Mouse (Mus musculus) forebrain, embryonic 12.5 days (tissue): ENCODE measurements around the gene Tcfl5. TPM values are rescaled to one million over a fixed set of nuclear protein-coding genes. Genes with fewer than 3 reads are reported as not detected.

ENCODE experiments used
- ATAC-seq: fragments of 200-750 bp; cut with Nextera tagmentation; 2 replicates; pipeline ENCODE4 v1.8.0; 2017; ENCODE audit warnings: moderate TSS enrichment; ENCODE audit not compliant: low FRiP score
- H3K27ac ChIP-seq: fragments of 300-500 bp; sonication (generic); 2 replicates; pipeline ENCODE4 v1.5.1; 2016; ENCODE audit warnings: mild to moderate bottlenecking
- H3K27me3 ChIP-seq: fragments of 300-500 bp; sonication (generic); 2 replicates; pipeline ENCODE4 v1.6.1; 2016; ENCODE audit warnings: mild to moderate bottlenecking
- H3K36me3 ChIP-seq: fragments of 300-500 bp; sonication (generic); replicated peaks from 2 replicates; pipeline ENCODE4 v1.6.1; 2016; ENCODE audit warnings: mild to moderate bottlenecking
- H3K4me1 ChIP-seq: fragments of 300-500 bp; sonication (generic); 2 replicates; pipeline ENCODE4 v1.6.1; 2016
- H3K4me2 ChIP-seq: fragments of 300-500 bp; sonication (generic); 2 replicates; pipeline ENCODE4 v1.6.1; 2016; ENCODE audit warnings: mild to moderate bottlenecking, moderate library complexity
- H3K4me3 ChIP-seq: fragments of 300-500 bp; sonication (generic); replicated peaks from 2 replicates; pipeline ENCODE4 v1.5.1; 2016; ENCODE audit warnings: mild to moderate bottlenecking
- H3K9ac ChIP-seq: fragments of 300-500 bp; sonication (generic); 2 replicates; pipeline ENCODE4 v1.6.1; 2016; ENCODE audit warnings: mild to moderate bottlenecking
- H3K9me3 ChIP-seq: fragments of 300-500 bp; sonication (generic); 2 replicates; pipeline ENCODE4 v1.6.1; 2016
- WGBS: fragments of 180-500 bp; shearing (Covaris S2); methylation state at CpG from one replicate; pipeline ENCODE4 v1.1.7; 2016; 5-methylcytosine and 5-hydroxymethylcytosine counted together
- polyA plus RNA-seq: library from polyadenylated mRNA; unstranded; fragments of >200 nt; fragmentation: Nextera tagmentation; extraction: Ambion mirVana; gene quantifications from 2 replicates; pipeline ENCODE4 v1.2.1, GENCODE M21; 2016

Tcfl5 gene
- polyA plus RNA-seq, 1 experiment from 2014 or later: 0.26 TPM

GRCm38 (mm10) chr2:180588736-180589122 is 53.8 kb downstream of the Tcfl5 start:
- peaks cover 37% of the 10 kb centered on the region for H3K4me1 ChIP-seq
- H3K9ac ChIP-seq: peak overlapping the region; percentile 89
- peak; percentile 28 for ATAC-seq
- peak overlapping the region; percentile 90 for H3K4me3 ChIP-seq
- H3K27ac ChIP-seq: peak overlapping the region; percentile 89
- no peaks in the 10 kb centered on the region for H3K9me3 ChIP-seq
- H3K36me3 ChIP-seq: peaks cover 56% of the 10 kb centered on the region
- H3K27me3 ChIP-seq: no peaks in the 10 kb centered on the region
- H3K4me2 ChIP-seq: peak overlapping the region; percentile 84
- 50% methylated on average over 6 of the region's 6 CpGs for WGBS

GRCm38 (mm10) chr2:180583154-180583507 is 59.4 kb downstream of the Tcfl5 start:
- H3K4me2 ChIP-seq: peak overlapping the region; percentile 94
- peak overlapping the region; percentile 91 for H3K4me3 ChIP-seq
- no peaks in the 10 kb centered on the region for H3K9me3 ChIP-seq
- ATAC-seq: peak; percentile 25
- 23% methylated on average over 7 of the region's 7 CpGs for WGBS
- H3K36me3 ChIP-seq: peaks cover 24% of the 10 kb centered on the region
- H3K4me1 ChIP-seq: peaks cover 30% of the 10 kb centered on the region
- peak overlapping the region; percentile 76 for H3K27ac ChIP-seq
- 0 out of 2 replicates have a peak, but pooled peaks cover 2% of the 10 kb centered on the region for H3K27me3 ChIP-seq
- peak overlapping the region; percentile 97 for H3K9ac ChIP-seq

- peak; percentile 82 for ATAC-seq
- 0 out of 2 replicates have a peak, but pooled peaks cover 2% of the 10 kb centered on the region for H3K27me3 ChIP-seq
- H3K9me3 ChIP-seq: no peaks in the 10 kb centered on the region
- H3K4me2 ChIP-seq: peak overlapping the region; percentile 94
- peak overlapping the region; percentile 97 for H3K9ac ChIP-seq
- peaks cover 33% of the 10 kb centered on the region for H3K4me1 ChIP-seq
- peak overlapping the region; percentile 76 for H3K27ac ChIP-seq
- WGBS: under 1% methylated on average over 57 of the region's 57 CpGs
- peak overlapping the region; percentile 91 for H3K4me3 ChIP-seq
- peaks cover 24% of the 10 kb centered on the region for H3K36me3 ChIP-seq
These were observed 59.9 kb downstream of the Tcfl5 start for GRCm38 (mm10) chr2:180582481-180583153.

GRCm38 (mm10) chr2:180581002-180581401 is 61.5 kb downstream of the Tcfl5 start, which contains the start of gene Mrgbp:
Gene Mrgbp (plus strand): TSS chr2:180581304.
- WGBS: 76% methylated on average over 3 of the region's 3 CpGs
- H3K4me2 ChIP-seq: no peak within 1 kb of the TSS

GRCm38 (mm10) chr2:180578686-180579085 is 63.8 kb downstream of the Tcfl5 start:
- Histone ChIP-seq H3K4me3 (no peak overlapping the region), H3K9me3 (no peaks in the 10 kb centered on the region), H3K27ac (no peak overlapping the region), H3K4me1 (peaks cover 14% of the 10 kb centered on the region), H3K9ac (no peak overlapping the region), H3K27me3 (0 out of 2 replicates have a peak, but pooled peaks cover 5% of the 10 kb centered on the region), H3K36me3 (no peaks in the 10 kb centered on the region), H3K4me2 (no peak overlapping the region)
- ATAC-seq: 0 out of 2 replicates have a peak, but pooled peaks have one; percentile 33
- WGBS: 7% methylated on average over 3 of the region's 3 CpGs

More at GRCm38 (mm10) chr2:180581002-180581401, 61.5 kb downstream of the Tcfl5 start, which contains the start of gene Mrgbp:
- H3K9ac ChIP-seq: no peak within 1 kb of the TSS
- H3K4me3 ChIP-seq: no peak within 1 kb of the TSS; the same call in 1 of the 2 replicates
- H3K9me3 ChIP-seq: no peaks in the 10 kb centered on the region
- H3K4me1 ChIP-seq: peaks cover 33% of the 10 kb centered on the region
- no peak for ATAC-seq
- no peak within 1 kb of the TSS for H3K27ac ChIP-seq
- H3K36me3 ChIP-seq: peaks cover 16% of the 10 kb centered on the region
- H3K27me3 ChIP-seq: 0 out of 2 replicates have a peak, but pooled peaks cover 3% of the 10 kb centered on the region

GRCm38 (mm10) chr2:180576482-180576881 is 66.0 kb downstream of the Tcfl5 start:
- Histone ChIP-seq H3K4me1 (peaks cover 3% of the 10 kb centered on the region; the same call in 1 of the 2 replicates), H3K4me3 (no peak overlapping the region), H3K27ac (no peak overlapping the region), H3K27me3 (0 out of 2 replicates have a peak, but pooled peaks cover 5% of the 10 kb centered on the region), H3K36me3 (no peaks in the 10 kb centered on the region), H3K4me2 (no peak overlapping the region), H3K9ac (no peak overlapping the region), H3K9me3 (no peaks in the 10 kb centered on the region)
- no peak for ATAC-seq
- 44% methylated on average over 4 of the region's 4 CpGs for WGBS

Other genes starting within 250 kb of the Tcfl5 start
- 4.0 and 4.1 TPM in 2 replicates for gene Slco4a1, start 186.5 kb downstream of the Tcfl5 start, polyA plus RNA-seq
- 0.55 and 0.67 TPM in 2 replicates for gene Ntsr1, start 142.7 kb downstream of the Tcfl5 start, polyA plus RNA-seq
- gene Mrgbp, start 61.4 kb downstream of the Tcfl5 start, polyA plus RNA-seq: 49.7 and 50.5 TPM in 2 replicates
- 96.7 and 96.8 TPM in 2 replicates for gene Ogfr, start 53.5 kb downstream of the Tcfl5 start, polyA plus RNA-seq
- 25.7 and 28.6 TPM in 2 replicates for gene Col9a3, start 44.9 kb downstream of the Tcfl5 start, polyA plus RNA-seq
- gene Dido1, start 67.3 kb upstream of the Tcfl5 start, polyA plus RNA-seq: 42.2 and 42.7 TPM in 2 replicates
- 52.0 and 54.7 TPM in 2 replicates for gene Gid8, start 67.4 kb upstream of the Tcfl5 start, polyA plus RNA-seq
- gene Slc17a9, start 82.6 kb upstream of the Tcfl5 start, polyA plus RNA-seq: 0.37 and 0.55 TPM in 2 replicates
- 1.3 and 3.2 TPM in 2 replicates for gene Bhlhe23, start 134.2 kb upstream of the Tcfl5 start, polyA plus RNA-seq